Mouse (Mus musculus) frontal cortex, postnatal 36 days (tissue): ENCODE data around the gene Il18rap.

Experiments
- DNase-seq, 2 experiments: peaks; one replicate each; pipeline ENCODE4 v3.0.0; 2022; ENCODE audit warnings: low spot score in 2 of 2

Il18rap gene

DNA sequence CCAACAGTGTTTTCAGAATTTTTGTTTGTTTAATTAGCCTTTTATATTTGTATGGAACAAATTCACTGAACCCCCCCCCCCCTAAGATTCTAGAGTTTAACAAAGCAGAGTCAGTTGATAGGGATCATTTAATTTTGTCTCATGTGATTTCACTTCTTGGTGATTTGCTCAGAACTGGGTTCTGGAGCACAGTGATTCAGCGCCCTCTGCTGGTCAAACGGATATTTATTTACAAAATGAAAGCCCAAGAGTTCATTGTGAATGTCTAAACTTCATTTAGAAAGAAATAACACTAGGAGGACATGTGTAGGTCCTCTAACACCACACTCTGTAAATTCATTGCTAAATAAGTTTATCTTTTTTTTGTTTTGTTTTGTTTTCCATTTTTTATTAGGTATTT, 29.5 kb downstream of the Il18rap start:
- DNase-seq, result peak; percentile 57 to 80

DNA sequence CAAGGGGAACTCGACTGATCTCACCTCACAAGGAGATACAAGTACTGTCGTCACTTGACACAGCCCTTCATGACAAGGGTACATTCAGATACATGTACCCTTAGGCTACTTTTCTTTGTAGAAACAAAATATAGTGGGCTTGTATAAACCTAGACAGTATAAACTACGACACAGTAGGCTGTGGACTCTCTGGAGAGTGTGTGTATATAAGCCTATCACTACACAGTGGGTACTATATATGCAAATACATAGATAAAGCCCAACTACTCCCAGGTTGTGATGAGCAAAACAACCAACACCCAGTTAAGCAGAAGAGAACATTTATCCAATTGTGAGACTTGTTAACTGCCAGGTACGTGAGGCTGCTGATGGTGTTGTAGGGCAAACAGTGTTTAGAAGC, 31.5 kb downstream of the Il18rap start:
- no peak for DNase-seq

DNA sequence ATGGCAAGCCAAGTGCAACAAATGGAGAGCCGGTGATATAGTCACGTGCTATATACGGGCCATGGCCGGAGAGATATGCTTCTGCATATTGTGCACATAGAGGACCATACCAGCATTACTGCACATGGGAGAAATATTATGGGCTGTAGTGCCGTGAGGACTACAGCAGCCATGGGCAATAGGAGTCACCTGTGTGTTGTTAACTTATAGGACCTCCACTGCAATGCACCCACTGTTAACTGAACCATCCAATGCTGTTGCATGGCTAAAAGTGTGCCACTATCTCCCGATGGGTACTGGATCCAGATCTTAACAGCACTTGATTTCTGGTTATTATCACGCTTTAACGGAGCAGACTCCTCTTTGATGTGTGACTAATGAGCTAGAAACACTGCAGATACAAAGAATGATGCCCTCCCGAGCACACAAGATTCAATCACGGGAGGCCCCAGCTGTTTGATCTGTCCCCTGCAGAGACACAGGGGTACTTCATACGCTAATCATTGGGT, 32.0 kb downstream of the Il18rap start:
- DNase-seq, result no peak

DNA sequence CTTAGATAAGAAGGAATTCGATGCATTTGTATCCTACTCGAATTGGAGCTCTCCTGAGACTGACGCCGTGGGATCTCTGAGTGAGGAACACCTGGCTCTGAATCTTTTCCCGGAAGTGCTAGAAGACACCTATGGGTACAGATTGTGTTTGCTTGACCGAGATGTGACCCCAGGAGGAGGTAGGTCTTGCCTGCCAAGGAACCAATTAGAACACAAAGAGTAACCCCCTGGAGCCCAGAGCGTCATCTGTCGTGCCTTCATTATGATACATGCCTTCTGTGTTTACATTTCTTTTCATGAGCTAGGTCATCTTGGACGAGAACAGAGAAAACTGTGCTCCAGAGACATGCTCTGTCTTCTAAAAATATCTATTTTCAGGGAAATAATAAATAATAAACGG, 32.6 kb downstream of the Il18rap start:
- no peak for DNase-seq

DNA sequence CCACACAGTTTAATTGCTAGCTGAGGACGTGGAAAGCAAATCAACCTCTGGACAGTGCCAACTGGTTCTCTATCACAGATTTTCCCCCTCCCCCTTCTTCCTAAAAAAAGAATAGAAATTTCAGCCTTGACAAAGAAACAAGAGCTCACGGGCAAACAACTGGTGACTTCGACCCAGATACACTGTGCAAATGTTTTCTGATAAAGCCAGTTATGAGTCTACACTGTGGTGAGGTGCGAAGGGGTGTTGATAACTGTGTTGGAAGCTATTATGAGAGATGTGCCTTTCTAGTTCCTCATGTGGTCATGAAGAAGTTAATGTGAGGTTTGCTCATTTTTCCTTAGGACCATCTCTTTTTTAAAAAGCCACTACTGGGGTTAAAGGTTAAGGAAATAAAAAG, 54.2 kb downstream of the Il18rap start:
- no peak for DNase-seq

DNA sequence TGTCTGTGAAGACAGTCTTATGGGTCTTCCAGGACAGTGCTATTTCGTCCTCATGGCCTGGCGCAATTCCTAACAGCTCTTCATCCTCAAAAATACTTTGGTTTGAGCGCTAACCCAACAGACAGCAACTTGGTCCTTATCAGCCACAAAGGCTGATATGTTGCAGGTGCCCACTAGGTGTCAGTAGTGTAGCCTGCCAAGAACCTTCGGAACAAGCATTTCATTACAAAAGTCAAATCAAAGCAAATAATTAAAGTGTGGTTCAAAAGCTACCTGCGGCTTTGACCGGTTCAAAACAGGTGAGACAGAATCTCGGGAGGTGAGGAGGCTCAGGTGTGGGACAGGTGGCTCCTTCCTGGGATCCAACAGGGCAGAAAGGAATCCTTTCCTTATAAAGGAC, 64.6 kb downstream of the Il18rap start, which contains the start of gene Slc9a4:
TSS of gene Slc9a4 (plus strand) at position 298 of the 400 bp plus-strand sequence.
- peak; percentile 31 to 69 for DNase-seq

DNA sequence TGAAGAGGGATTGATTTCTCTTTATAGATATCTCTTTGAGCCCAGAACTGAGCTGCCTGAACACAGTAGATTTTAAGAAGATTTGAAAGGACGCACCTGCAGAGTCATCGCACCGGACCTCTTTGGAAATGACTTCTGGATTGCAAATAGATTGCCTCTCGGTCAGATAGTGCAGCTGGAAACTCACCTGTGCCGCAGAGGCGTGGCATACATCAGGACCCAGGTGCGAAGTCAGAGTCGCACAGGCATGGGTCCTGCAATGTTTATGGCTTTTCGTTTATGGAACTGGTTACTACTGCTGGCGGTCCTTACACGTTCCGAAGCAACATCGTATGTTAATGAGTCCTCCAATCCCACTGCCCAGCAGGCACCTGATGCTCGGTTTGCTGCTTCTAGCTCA, 65.1 kb downstream of the Il18rap start:
- no peak for DNase-seq

DNA sequence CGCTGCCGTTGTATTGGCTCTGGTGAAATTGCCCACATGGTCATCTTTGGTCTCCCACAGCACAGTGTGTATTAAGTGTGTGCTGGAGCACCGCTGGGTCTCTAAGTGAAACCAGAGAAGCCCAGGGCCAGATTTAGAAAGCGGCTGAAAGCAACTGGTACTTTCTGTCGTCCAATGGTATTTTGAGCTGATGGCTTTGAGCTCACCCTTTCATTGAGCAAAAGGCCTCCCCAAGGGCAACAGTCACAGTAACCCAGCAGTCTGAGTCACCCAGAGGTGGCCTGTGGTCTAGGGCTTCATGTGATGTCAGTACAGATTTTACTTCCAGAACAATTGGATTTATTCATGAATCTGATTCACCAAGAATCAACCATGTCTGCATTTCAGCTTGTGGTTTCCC, 71.6 kb downstream of the Il18rap start:
- DNase-seq, result no peak

DNA sequence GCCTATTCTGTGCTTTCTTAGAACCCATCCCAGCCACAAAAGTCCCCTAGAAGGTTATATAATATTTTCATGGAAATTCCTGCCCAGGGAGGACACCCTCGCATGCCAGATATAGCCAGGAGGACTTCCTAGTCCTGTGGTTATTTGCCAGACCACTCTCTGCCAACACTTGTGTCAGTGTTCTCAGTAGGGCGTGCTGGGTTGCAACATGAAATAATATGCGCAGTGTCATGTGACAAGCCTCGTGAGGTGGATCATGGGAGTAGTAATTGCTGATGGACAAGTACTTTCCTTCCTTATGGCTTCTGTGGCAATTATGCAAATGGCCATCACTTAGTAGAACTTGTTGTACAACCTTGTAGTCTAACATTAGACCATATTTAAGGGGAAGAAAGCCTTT, 75.8 kb downstream of the Il18rap start:
- DNase-seq, result no peak

DNA sequence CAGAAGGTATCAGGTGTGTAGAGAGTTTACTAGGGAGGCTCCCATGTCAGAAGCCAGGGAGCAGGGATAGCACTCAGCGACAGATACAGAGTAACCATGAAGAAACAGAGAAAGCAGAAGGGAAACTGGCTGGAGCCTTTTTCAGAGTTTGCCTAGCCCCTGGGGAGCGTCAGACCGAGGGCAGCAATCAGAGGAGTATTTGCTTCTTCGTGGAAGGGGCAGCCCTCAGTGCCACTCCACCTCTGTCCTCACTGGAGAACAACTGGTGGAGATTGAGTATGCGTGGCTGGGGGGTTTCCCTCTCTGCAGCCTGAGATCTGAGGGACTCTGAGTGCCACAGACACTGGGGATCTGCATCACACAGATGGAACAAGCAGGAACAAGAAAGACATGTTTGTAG, 82.7 kb downstream of the Il18rap start:
- no peak for DNase-seq

DNA sequence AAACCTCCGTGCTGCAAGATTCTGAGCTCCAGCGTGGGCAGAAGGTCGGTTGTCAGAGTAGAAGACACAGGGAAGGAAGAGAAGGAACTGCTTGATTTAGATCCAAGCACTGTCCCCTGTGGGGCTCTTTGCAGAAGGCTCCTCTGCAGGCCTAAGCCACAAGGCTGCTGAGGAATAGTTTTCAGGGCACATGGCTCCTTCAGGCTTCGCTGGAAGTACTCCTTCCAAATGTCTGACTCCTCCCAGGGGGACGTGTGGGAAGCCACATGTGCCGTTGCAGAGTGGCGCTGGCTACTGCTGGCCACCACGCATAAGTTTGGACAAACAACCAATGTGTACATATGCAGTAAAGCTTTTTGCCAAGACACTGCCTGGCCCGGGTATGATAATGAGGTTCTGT, 84.5 kb downstream of the Il18rap start:
- DNase-seq, result peak in 1 of 2 experiments; percentile 21

DNA sequence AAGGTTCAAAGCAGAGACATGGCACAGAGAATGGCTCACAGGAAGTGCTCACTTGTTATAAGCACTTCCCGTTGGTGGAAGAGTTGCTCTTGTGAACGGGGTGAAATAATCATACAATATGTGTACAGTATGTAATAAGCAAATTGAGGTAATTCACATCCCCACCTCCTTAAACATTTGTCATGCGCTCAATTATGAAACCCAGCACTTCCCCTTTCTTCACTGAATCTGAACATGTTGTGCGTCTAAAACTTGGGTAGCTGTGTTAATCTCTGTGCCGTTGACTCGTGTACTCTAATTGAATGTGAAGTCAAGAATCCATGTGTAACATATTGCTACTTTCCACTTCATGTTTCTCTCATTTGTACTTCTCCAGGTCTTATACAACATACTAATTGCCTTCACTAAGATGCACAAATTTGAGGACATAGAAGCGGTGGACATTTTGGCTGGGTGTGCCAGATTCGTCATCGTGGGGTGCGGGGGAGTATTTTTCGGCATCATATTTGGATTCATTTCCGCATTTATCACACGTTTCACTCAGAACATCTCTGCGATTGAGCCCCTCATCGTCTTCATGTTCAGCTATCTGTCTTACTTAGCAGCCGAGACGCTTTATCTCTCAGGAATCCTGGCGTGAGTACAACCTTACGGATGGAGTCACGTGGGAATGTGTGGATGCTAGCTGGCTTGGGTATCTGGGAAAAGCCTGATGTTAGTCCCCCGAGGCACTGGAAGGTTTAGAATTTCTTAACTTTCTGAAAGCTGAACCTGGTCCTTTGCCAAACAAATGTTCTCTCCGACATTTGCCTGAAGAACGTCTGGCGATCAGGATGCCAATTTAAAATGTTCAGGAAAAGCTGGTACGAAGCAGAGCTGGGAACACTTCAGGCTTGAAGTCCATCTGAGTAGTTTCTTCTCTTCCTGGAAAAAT, 85.5 kb downstream of the Il18rap start:
- DNase-seq, result peak; percentile 53 to 68
